Mouse (Mus musculus) granulocyte monocyte progenitor cell, adult 5-6 weeks (primary cell): Measurements from ENCODE around the gene Samt2. TPM values are rescaled to one million over a fixed set of nuclear protein-coding genes. Genes with fewer than 3 reads are reported as not detected.
"Not testable (repeated sequence)": the region's sequence is repeated elsewhere in the genome, so short reads cannot be mapped to it uniquely, and the experiment has no call there.

ENCODE experiments used
- ATAC-seq: replicated peaks from 2 replicates; pipeline ENCODE4 v1.8.0; 2016; ENCODE audit warnings: mild to moderate bottlenecking, moderate TSS enrichment, inconsistent platforms; ENCODE audit not compliant: poor library complexity, severe bottlenecking
- total RNA-seq, 2 experiments: library from RNA; stranded (forward) in 1 of 2; stranded (reverse) in 1 of 2; fragments of 200-712, 200-1000 nt in 1 of 2; fragments of >200 nt in 1 of 2; fragmentation: Nextera tagmentation in 1 of 2; gene quantifications; 2 replicates each; pipeline ENCODE4 v1.2.3; 2014 to 2017

Gene Samt2
- total RNA-seq (2014; fragmentation: Nextera tagmentation): not detected in 2 replicates
- total RNA-seq (2017): not detected in 2 replicates

DNA sequence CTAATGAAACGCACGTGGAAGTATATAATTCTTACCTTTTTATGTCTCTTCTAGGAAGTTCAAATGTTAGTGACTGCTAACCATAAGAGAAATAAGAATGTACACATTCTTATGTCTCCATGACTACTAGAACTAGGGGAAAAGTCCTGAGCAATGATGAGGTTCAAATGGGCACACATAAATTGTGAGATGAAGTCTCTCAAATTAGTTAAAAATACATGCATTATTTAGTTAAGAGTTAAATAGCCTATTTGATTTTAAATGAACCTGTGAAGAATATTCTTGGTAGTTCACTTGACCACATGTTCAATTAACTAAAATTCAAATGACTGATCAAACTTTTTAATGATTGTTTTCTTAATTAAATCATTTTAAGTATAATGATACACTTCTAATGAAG lies at the start of gene Samt2:
Gene Samt2, minus strand, starts transcription at position 101 of the 400 bp plus-strand sequence.
- ATAC-seq: not testable (repeated sequence)

Other genes starting within 250 kb of the Samt2 start
- gene 4930524N10Rik, start 236.0 kb downstream of the Samt2 start, total RNA-seq (2014; fragmentation: Nextera tagmentation): not detected in 2 replicates
- not detected in 2 replicates for gene 4930524N10Rik, start 236.0 kb downstream of the Samt2 start, total RNA-seq (2017)
- not detected in 2 replicates for gene Samt4, start 97.4 kb downstream of the Samt2 start, total RNA-seq (2014; fragmentation: Nextera tagmentation)
- not detected in 2 replicates for gene Samt4, start 97.4 kb downstream of the Samt2 start, total RNA-seq (2017)